Mouse (Mus musculus) brain, embryonic 18.5 days (tissue): ENCODE results near the gene Dnaic2.

ENCODE experiments used
- DNase-seq: peaks from one replicate; pipeline ENCODE4 v3.0.0-alpha.2; 2012; ENCODE audit warnings: low read depth, low spot score

Dnaic2 gene

DNA sequence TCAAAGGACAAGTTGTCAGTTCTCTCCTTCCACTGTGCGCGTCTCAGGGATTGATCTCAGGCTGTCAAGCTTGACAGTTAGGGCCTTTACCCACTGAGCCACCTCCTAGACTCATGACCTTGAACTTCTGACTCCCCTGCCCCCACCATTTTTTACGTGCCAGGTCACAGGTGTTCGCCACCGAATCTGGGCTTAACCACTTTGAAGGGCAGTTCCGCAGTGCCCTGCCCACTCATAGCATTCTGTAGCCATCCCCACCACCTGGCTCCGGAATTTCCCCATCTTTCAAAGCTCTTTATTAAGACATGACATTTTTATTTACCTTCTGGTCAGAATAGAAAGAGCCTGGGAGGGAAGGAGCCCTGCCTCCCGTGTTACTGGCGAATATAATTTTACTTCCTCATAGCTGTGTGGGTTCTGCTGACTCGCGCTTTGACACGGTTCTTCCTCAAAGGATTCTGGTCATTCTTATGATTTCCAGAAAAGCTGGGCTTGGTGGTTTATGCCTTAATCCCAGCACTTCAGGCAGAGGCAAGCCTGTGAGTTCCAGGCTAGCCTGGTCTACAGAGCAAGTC lies 20.4 kb downstream of the Dnaic2 start:
- DNase-seq, result no peak

- no peak for DNase-seq
Measured at GRCm38 (mm10) chr11:114764820-114765818, 37.9 kb downstream of the Dnaic2 start, which contains the start of gene Kif19a. Gene Kif19a, plus strand, starts transcription at chr11:114765388.

- no peak for DNase-seq
Measured at GRCm38 (mm10) chr11:114769911-114770310, 42.7 kb downstream of the Dnaic2 start.

GRCm38 (mm10) chr11:114771896-114772295 lies 44.7 kb downstream of the Dnaic2 start:
- no peak for DNase-seq

DNA sequence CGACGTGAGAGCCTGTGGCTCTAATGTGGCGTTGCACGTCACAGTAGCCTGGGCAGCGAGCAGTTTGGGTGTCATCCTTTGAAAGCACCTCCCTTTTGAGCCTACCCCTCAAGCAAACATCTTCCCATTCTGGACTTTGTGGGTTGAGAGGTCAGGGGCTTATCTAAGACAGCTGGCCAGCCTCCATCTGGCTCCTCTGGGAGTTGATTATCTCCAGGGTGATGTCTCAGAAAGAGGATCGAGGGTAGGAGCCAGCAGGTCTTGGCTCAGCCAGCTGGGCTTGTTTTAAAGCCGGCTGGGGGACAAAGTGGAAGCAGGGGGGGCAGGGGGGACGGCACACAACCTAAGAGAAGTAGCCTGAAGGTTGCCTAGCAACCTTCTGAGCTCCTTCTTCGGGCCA lies 52.9 kb downstream of the Dnaic2 start:
- DNase-seq, result no peak

- DNase-seq, result no peak
Measured at GRCm38 (mm10) chr11:114785892-114786291, 58.7 kb downstream of the Dnaic2 start.

- DNase-seq, result no peak
Measured at GRCm38 (mm10) chr11:114786326-114786725, 59.1 kb downstream of the Dnaic2 start.

DNA sequence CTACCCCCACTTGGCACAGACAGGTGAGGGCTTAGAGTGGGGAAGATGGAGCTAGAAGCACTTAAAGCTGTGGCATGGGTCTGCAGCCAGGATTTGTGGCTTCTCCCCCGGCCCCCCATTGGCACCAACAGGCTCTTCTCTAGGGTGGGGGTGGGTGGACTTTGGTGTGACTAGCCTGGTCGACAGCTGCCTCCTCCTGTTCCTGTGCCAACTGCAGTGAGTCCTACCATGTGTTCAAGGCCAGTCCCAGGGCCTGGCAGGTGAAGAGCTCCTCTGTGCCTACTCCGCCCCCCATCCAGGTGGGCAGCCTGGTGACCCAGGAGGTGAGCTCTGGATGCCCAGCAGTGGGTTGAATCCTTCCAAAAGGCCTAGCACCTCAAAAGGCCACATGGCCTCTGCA lies 60.4 kb downstream of the Dnaic2 start:
- DNase-seq, result no peak

DNA sequence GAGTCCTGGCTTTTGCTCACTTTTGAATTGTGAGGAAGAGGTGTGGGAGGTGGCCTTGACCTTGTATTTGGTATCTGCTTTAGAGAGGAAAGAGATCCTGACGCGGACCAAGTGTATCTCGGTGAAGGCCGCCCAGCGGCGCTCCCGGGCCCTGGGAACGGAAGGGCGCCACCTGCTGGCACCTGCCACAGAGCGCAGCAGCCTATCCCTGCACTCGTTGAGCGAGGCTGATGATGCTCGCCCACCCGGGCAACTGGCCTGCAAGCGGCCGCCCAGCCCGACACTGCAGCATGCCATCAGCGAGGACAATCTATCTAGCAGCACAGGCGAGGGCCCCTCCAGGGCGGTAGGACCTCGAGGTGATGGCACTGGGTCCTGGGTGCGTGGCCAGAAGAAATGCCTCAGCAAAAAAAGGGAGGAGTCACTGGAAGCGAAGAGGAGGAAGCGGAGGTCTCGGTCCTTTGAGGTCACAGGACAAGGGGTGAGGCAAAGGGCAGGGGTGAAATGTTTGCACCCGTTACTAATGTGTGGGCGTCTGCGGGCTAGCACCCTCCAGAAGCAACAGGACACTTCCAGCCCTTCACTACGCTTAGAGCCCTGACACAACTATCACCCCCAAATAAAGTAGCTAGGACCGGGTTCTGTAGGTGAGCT lies 62.0 kb downstream of the Dnaic2 start:
- no peak for DNase-seq

GRCm38 (mm10) chr11:114789716-114790115 lies 62.5 kb downstream of the Dnaic2 start:
- no peak for DNase-seq

DNA sequence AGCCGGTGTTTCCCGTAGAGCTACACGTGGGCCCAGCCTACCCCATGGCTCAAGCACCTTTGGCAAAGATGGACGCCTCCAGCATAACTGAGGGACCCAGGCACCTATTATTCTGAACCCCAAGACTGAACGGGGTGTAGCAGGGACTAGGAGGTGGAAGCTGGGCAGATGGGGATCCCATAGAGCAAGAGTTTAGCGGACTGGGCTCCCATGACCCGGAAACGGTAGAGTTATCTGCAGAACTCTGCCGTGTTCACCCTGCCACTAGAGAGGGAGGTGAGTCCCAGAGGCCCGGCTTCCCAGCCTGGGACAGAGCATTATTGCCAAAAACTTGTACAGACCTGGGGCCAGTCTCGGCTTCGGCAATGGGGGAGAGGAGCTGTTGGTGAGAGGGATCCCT lies 63.0 kb downstream of the Dnaic2 start:
- DNase-seq, result no peak

GRCm38 (mm10) chr11:114790841-114791240 lies 63.6 kb downstream of the Dnaic2 start:
- no peak for DNase-seq

DNA sequence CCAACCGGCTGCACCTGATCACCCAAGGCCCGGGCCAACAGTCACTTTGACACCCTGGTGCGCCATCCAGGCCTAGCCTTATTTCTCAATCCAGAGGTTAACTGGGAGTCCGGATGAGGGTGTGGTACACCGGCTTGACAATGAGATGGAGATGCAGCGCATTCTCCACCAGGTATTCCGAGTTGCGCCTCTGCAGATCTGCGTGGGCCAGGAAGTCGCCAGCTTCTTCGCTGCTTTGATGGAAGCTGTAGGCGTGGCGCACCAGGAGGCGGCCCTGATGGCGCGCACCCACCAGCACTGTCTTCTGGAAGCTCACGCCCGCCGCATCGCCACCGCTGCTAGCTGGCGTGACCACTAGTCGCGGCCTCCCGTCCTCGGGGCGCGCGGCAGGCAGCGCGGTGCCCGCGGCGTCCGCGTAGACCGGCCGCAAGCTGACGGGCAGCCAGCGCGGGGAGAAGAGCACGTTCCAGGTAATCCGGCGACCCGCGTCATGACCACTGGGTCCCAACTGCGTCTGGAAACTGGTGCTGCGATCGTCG lies 64.2 kb downstream of the Dnaic2 start:
- no peak for DNase-seq

DNA sequence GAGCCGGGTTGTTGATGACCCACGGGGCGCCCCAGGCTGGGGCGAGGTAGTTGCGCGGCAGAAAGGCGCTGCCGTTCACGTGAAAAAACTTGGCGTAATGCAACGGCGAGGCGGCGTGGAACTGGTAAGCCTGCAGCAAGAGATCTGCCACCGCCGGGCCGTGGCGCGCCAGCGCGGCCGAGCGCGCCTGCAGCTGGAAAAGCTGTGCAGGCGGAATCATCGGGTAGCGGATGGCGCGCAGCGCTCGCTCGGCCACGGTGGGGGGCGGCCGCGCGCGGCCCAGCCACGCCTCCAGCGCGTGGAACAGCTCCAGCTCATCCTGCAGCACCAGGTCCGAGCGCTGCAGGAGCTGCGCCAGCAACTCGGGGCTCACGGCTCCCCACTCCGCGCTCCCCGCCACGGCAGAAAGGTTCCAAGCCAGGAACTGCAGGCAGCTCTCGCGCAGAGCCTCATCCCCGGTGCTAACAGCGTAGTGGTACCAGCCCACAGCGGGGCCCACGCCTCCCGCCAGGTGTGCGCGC lies 64.7 kb downstream of the Dnaic2 start:
- no peak for DNase-seq

GRCm38 (mm10) chr11:114792931-114793494 lies 65.8 kb downstream of the Dnaic2 start:
- DNase-seq, result no peak

- DNase-seq, result no peak
Measured at GRCm38 (mm10) chr11:114793868-114794545, 66.8 kb downstream of the Dnaic2 start.

GRCm38 (mm10) chr11:114794691-114795090 lies 67.5 kb downstream of the Dnaic2 start:
- DNase-seq, result no peak

DNA sequence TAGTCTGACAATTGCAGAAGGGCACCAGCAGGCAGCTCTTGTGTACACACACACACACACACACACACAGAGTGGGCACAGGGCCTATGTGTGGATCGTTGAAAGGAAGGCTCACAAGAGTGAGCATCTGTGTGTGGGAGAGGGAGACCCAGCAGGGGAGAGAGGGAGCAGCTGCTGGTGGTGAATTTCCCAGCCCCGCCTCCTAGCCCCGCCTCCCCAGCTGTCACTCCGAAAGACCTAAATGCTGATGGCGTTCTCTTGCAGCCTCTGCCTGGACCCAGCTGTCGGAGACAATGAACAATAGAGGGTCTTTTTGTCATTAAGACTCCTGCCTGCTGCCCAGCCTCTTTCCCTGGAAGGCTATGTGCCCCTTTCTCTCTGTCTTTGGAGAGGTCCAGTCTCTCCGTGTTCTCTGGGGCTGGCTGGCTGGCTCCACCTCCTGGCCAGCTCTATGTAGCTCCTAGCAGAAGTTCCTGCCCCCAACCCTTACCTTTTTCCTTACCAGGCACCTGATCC lies 68.1 kb downstream of the Dnaic2 start:
- DNase-seq, result peak; percentile 91

- DNase-seq, result peak; percentile 79
Measured at GRCm38 (mm10) chr11:114795848-114796322, 68.7 kb downstream of the Dnaic2 start, which contains the start of gene Btbd17. Gene Btbd17, minus strand, starts transcription at chr11:114795945.

DNA sequence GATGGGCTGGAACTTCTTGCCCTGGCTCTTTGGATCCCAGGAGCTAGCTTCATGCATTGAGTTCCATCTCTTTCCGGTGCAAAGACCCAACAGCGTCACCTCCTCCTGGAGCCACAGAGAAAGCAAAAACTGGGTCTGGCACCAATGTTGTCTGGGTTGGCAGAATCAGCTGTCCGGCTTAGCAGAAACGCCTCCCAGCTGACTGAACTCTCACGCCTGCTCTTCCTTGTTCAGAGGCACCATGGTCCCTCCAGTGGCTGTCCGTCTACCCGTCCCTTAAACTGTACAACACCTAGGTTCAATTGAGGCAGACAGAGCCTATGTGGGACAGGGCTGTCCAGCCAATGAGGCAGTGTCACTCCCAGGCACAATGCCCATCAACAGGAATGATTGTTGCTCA lies 70.0 kb downstream of the Dnaic2 start:
- DNase-seq, result no peak
